Mouse (Mus musculus) liver, embryonic 11.5 days (tissue): Measurements from ENCODE around the gene Oxt. TPM values are rescaled to one million over a fixed set of nuclear protein-coding genes. Genes with fewer than 3 reads are reported as not detected.
"Not testable (repeated sequence)": the region's sequence is repeated elsewhere in the genome, so short reads cannot be mapped to it uniquely, and the experiment has no call there.

ENCODE experiments used
- ATAC-seq: fragments of 200-750 bp; cut with Nextera tagmentation; replicated peaks from 2 replicates; pipeline ENCODE4 v1.8.0; 2017; ENCODE audit warnings: moderate number of reproducible peaks, mild to moderate bottlenecking, moderate TSS enrichment, moderate library complexity; ENCODE audit not compliant: low FRiP score
- DNase-seq: peaks from one replicate; pipeline ENCODE4 v3.0.0-alpha.2; 2017; ENCODE audit warnings: low spot score
- H3K27ac ChIP-seq: fragments of 300-500 bp; sonication (generic); 2 replicates; pipeline ENCODE4 v1.5.1; 2014; ENCODE audit warnings: mild to moderate bottlenecking, low read depth, low read length, control low read depth
- H3K27me3 ChIP-seq: fragments of 300-500 bp; sonication (generic); replicated peaks from 2 replicates; pipeline ENCODE4 v1.6.1; 2014; ENCODE audit warnings: low read length, mixed read lengths; ENCODE audit not compliant: control insufficient read depth, insufficient read depth
- H3K36me3 ChIP-seq: fragments of 300-500 bp; sonication (generic); 2 replicates; pipeline ENCODE4 v1.6.1; 2014; ENCODE audit warnings: mild to moderate bottlenecking, low read length, moderate library complexity, mixed read lengths; ENCODE audit not compliant: control insufficient read depth, insufficient read depth
- H3K4me1 ChIP-seq: fragments of 300-500 bp; sonication (generic); replicated peaks from 2 replicates; pipeline ENCODE4 v1.6.1; 2014; ENCODE audit warnings: low read length, mixed read lengths; ENCODE audit not compliant: control insufficient read depth, insufficient read depth
- H3K4me2 ChIP-seq: fragments of 300-500 bp; sonication (generic); 2 replicates; pipeline ENCODE4 v1.6.1; 2014; ENCODE audit warnings: mild to moderate bottlenecking, control low read depth, moderate library complexity
- H3K4me3 ChIP-seq: fragments of 300-500 bp; sonication (generic); 2 replicates; pipeline ENCODE4 v1.5.1; 2014; ENCODE audit warnings: low read depth, low read length, control low read depth
- H3K9ac ChIP-seq: fragments of 300-500 bp; sonication (generic); 2 replicates; pipeline ENCODE4 v1.6.1; 2014; ENCODE audit warnings: low read depth, low read length, control low read depth
- H3K9me3 ChIP-seq: fragments of 300-500 bp; sonication (generic); 2 replicates; pipeline ENCODE4 v1.6.1; 2016; ENCODE audit warnings: low read length, inconsistent platforms, mixed read lengths; ENCODE audit not compliant: control insufficient read depth
- WGBS: fragments of 180-500 bp; shearing (Covaris S2); extraction: QIAGEN DNeasy Blood & Tissue Kit; methylation state at CpG from one replicate; pipeline ENCODE4 v1.1.7; 2014; 5-methylcytosine and 5-hydroxymethylcytosine counted together
- polyA plus RNA-seq: library from polyadenylated mRNA; unstranded; fragments of >200 nt; fragmentation: Nextera tagmentation; extraction: Ambion mirVana; gene quantifications from 2 replicates; pipeline ENCODE4 v1.2.1, GENCODE M21; 2014

Gene Oxt
- polyA plus RNA-seq, 1 experiment from 2014 or later = not detected

DNA sequence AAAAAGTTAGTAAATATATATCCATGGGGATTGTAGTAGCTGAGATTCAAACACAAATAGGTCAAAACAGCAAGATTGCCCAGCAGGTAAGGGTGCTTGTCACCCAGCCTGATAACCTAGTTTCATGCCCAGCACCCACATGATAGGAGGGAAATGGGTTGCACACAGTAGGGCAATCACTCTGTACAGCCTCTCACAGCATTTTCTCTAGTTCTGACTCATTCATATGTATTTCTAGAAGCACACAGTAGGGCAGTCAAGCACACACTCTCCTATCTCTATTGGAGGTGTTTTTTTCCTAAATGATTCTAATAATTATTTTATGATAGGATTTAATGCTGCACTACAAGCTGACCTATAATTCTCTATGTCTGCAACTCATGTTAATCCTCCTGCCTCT, 6.0 kb upstream of the Oxt start:
- Histone ChIP-seq H3K27ac (no peak overlapping the region), H3K9ac (no peak overlapping the region), H3K4me3 (no peak overlapping the region), H3K4me2 (no peak overlapping the region), H3K9me3 (no peaks in the 10 kb centered on the region), H3K36me3 (peaks cover 9% of the 10 kb centered on the region), H3K27me3 (no peaks in the 10 kb centered on the region), H3K4me1 (peaks cover under 1% of the 10 kb centered on the region)
- no peak for ATAC-seq
- DNase-seq = no peak

DNA sequence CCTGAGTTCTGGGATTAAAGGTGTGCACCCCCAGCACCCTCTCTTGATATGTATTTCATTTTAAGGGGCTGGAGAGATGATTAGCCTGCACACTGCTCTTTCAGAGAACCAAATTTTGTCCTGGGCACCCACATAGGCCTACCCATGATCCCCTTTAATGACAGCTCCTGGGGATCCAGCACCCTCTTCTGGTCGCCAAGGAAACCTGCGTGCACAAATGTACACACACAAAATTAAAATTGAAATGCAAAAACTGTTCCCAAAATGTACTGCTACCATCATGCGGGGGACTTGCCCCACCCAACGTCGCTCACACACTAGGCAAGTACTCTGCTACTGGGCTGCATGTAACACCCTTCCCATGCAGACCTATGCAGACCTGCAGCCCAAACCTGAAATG, 1.0 kb upstream of the Oxt start:
- no peak for ATAC-seq

DNA sequence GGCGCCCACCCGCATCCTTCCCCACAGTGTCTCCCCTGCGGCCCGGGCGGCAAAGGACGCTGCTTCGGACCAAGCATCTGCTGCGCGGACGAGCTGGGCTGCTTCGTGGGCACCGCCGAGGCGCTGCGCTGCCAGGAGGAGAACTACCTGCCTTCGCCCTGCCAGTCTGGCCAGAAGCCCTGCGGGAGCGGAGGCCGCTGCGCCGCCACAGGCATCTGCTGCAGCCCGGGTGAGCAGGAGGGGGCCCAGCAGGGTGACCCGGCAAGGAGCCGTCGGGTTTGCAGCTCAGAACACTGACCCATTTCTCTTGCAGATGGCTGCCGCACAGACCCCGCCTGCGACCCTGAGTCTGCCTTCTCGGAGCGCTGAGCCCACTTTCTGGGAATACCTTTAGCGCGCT, 591 bp downstream of the Oxt start:
- Histone ChIP-seq H3K4me3 (peak overlapping the region; percentile 18), H3K4me2 (peak overlapping the region; percentile 44), H3K27me3 (peaks cover 64% of the 10 kb centered on the region)
- ATAC-seq, H3K4me1 ChIP-seq, H3K9me3 ChIP-seq, H3K27ac ChIP-seq, DNase-seq, H3K9ac ChIP-seq, H3K36me3 ChIP-seq: not testable (repeated sequence)
- WGBS = 7% methylated on average over 32 of the region's 32 CpGs

More for the DNA sequence above, 1.0 kb upstream of the Oxt start:
- WGBS = 73% methylated on average over 5 of the region's 5 CpGs
- Histone ChIP-seq H3K36me3 (no peaks in the 10 kb centered on the region), H3K27ac (no peak overlapping the region), H3K9ac (no peak overlapping the region), H3K4me2 (no peak overlapping the region), H3K4me1 (peaks cover 3% of the 10 kb centered on the region; the same call in 1 of the 2 replicates), H3K27me3 (peaks cover 48% of the 10 kb centered on the region), H3K4me3 (no peak overlapping the region), H3K9me3 (no peaks in the 10 kb centered on the region)
- no peak for DNase-seq

DNA sequence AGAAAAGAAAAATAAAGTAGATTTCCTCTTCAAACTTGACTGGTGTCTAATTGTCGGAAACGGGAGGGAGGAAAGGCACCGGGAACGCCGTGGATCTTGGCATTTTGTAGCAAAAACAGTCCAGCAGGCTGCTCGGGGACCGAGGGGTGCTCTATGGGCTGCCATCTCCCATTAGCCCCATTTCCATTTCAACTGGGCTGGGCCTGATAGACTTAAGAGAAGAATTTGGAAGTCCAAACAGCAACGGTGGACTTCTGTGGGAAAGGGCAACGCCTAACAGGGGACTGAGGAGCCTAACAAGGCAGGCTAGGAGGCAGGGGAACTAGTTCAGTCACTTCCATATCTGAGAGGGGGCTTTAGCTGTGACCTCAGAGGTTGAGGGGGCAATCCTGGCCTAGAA, 1.0 kb downstream of the Oxt start:
- Histone ChIP-seq H3K27me3 (peaks cover 69% of the 10 kb centered on the region), H3K4me1 (peaks cover 3% of the 10 kb centered on the region; the same call in 1 of the 2 replicates), H3K4me2 (peak overlapping the region; percentile 44), H3K27ac (no peak overlapping the region), H3K9ac (no peak overlapping the region), H3K4me3 (peak overlapping the region; percentile 18), H3K9me3 (no peaks in the 10 kb centered on the region), H3K36me3 (no peaks in the 10 kb centered on the region)
- ATAC-seq (no peak), DNase-seq (no peak)
- 5% methylated on average over 9 of the region's 9 CpGs for WGBS

DNA sequence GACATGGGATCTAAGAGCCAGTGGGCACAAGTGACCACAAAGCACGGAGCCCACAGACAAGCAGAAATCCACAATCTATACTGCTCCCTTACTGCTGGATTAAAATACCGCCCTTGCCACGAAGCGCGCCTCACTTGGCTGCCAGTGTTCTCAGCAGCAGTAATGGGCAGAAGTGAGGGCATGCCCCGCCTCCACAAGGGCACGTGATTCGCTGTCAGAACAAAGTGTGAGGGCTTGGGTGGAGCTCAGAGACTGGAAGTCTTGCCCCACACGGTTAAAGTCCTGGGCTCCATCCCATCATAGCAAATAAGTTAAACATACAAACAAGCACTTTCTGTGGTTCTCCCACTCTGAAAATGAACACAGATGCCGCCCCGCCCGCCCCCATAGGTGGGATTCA, 1.7 kb downstream of the Oxt start:
- Histone ChIP-seq H3K36me3 (no peaks in the 10 kb centered on the region), H3K9me3 (no peaks in the 10 kb centered on the region), H3K27ac (no peak overlapping the region), H3K4me1 (peaks cover 3% of the 10 kb centered on the region; the same call in 1 of the 2 replicates), H3K4me2 (peak overlapping the region; percentile 21; the same call in 1 of the 2 replicates), H3K4me3 (no peak overlapping the region), H3K27me3 (peaks cover 75% of the 10 kb centered on the region), H3K9ac (no peak overlapping the region)
- WGBS = 3% methylated on average over 12 of the region's 12 CpGs
- ATAC-seq = peak; percentile 42
- DNase-seq = no peak

DNA sequence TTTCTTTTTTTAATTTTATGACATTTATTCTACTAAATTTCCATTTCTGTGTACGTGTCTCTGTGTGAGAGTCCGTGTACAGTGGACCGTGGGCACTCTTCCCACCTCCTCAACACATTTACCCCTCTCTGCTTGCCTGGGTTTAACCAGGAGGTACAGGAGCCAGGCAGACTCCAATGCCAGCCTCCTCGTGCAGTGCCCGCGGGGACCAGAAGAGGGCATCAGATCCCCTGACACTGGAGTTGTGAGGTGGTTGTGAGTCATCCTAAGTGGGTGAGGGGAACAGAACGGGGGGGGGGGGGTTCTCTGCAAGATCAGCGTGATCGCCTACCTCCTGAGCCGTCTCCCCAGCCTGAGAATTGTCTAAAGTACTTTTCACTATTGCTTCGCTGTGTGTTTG, 2.2 kb downstream of the Oxt start:
- Histone ChIP-seq H3K4me2 (no peak overlapping the region), H3K4me3 (no peak overlapping the region), H3K4me1 (peaks cover 3% of the 10 kb centered on the region; the same call in 1 of the 2 replicates), H3K9me3 (no peaks in the 10 kb centered on the region), H3K27ac (no peak overlapping the region), H3K27me3 (peaks cover 80% of the 10 kb centered on the region), H3K9ac (no peak overlapping the region), H3K36me3 (no peaks in the 10 kb centered on the region)
- 18% methylated on average over 10 of the region's 11 CpGs for WGBS
- DNase-seq (no peak), ATAC-seq (no peak)

DNA sequence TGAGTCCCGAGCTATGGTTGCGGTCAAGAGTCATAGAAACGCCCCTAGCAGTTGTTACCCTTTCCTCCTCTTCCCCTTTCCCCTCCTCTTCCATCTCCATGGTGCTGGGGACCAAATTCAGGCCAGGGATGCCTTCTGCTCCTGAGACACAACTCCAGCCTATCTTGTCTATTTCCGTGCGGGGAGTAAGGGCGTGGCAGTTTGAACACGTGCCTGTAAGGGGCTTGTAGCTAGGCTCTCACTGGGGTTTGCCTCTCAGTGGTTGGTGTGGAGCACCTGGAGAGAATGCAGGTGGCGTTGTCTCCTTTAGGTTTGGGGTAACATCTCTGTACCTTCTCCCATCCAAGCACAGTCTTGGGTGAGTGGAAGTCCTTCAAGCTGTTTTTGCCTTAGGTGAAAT, 3.8 kb downstream of the Oxt start:
- ATAC-seq (no peak), DNase-seq (no peak)
- H3K9me3 ChIP-seq = no peaks in the 10 kb centered on the region
- H3K36me3 ChIP-seq = no peaks in the 10 kb centered on the region
- H3K4me2 ChIP-seq = no peak overlapping the region
- H3K4me1 ChIP-seq = peaks cover 3% of the 10 kb centered on the region; the same call in 1 of the 2 replicates
- H3K27me3 ChIP-seq = peaks cover 81% of the 10 kb centered on the region
- H3K9ac ChIP-seq = no peak overlapping the region
- WGBS = 5% methylated on average over 8 of the region's 8 CpGs
- H3K27ac ChIP-seq = no peak overlapping the region
- no peak overlapping the region for H3K4me3 ChIP-seq

DNA sequence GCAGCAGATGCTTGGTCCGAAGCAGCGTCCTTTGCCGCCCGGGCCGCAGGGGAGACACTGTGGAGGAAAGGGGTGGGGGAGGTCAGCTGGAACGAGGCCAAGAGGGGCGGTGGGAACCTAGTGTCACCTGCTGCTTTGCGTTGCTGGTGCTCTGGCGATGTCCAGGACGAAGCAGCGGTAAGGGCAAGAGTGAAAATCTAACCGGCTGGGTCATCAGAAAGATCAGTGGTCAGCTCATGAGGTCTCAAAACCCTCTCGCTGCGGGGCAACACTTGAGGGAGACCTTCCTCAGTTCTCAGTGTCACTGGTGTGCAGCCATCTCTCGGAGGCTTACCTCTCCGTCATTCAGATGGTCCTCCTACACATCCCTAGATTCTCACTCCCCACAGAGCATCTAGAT, 5.2 kb downstream of the Oxt start:
- peak overlapping the region; percentile 24 for H3K4me3 ChIP-seq
- peaks cover 71% of the 10 kb centered on the region for H3K27me3 ChIP-seq
- peaks cover 3% of the 10 kb centered on the region; the same call in 1 of the 2 replicates for H3K4me1 ChIP-seq
- no peaks in the 10 kb centered on the region for H3K36me3 ChIP-seq
- ATAC-seq (no peak), DNase-seq (no peak)
- 6% methylated on average over 16 of the region's 16 CpGs for WGBS
- H3K9ac ChIP-seq = no peak overlapping the region
- H3K4me2 ChIP-seq = peak overlapping the region; percentile 46
- no peaks in the 10 kb centered on the region for H3K9me3 ChIP-seq
- no peak overlapping the region for H3K27ac ChIP-seq

DNA sequence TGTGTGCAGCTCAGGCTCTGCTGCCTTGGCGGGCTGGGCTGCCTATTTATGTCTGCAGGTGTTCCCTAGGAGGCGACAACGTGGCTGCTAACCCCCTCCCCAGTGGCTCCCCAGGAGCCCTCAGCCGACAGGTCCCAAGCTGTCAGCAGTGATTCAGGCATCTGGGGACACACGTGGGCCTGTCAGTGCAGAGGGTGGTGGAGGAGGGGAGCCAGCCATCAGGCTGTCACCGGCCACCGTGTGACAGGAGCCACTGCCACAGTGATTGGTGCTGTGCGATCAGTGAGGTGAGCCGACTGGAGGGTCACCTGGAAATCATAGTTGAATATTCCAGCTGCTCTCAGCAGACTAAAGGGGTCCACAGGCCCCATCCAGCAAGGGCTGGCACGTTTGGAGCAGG, 6.6 kb downstream of the Oxt start, which contains the start of gene Avp:
Avp (minus strand) TSS at position 3 of the 400 bp plus-strand sequence.
- no peak for DNase-seq
- H3K4me1 ChIP-seq = no peaks in the 10 kb centered on the region; the same call in 1 of the 2 replicates
- no peaks in the 10 kb centered on the region for H3K36me3 ChIP-seq
- no peak for ATAC-seq
- H3K9me3 ChIP-seq = no peaks in the 10 kb centered on the region
- no peak within 1 kb of the TSS for H3K9ac ChIP-seq
- 39% methylated on average over 10 of the region's 10 CpGs for WGBS
- H3K4me3 ChIP-seq = no peak within 1 kb of the TSS
- H3K27me3 ChIP-seq = peaks cover 57% of the 10 kb centered on the region
- H3K27ac ChIP-seq = no peak within 1 kb of the TSS
- no peak within 1 kb of the TSS for H3K4me2 ChIP-seq
